Mouse (Mus musculus) hindbrain, embryonic 16.5 days (tissue): ENCODE data around the gene Ccdc6. TPM values are rescaled to one million over a fixed set of nuclear protein-coding genes. Genes with fewer than 3 reads are reported as not detected.

Experiments used
- ATAC-seq: fragments of 200-750 bp; cut with Nextera tagmentation; 2 replicates; pipeline ENCODE4 v1.8.0; 2017; ENCODE audit warnings: moderate TSS enrichment, moderate library complexity
- H3K27ac ChIP-seq: fragments of 300-500 bp; sonication (generic); 2 replicates; pipeline ENCODE4 v1.5.1; 2014; ENCODE audit warnings: low read depth, mild to moderate bottlenecking, control low read depth, low read length, moderate library complexity
- H3K27me3 ChIP-seq: fragments of 300-500 bp; sonication (generic); replicated peaks from 2 replicates; pipeline ENCODE4 v1.6.1; 2014; ENCODE audit warnings: low read length; ENCODE audit not compliant: control insufficient read depth, insufficient read depth
- H3K36me3 ChIP-seq: fragments of 300-500 bp; sonication (generic); 2 replicates; pipeline ENCODE4 v1.6.1; 2014; ENCODE audit warnings: mild to moderate bottlenecking, low read length, moderate library complexity, mixed read lengths; ENCODE audit not compliant: control insufficient read depth, insufficient read depth
- H3K4me1 ChIP-seq: fragments of 300-500 bp; sonication (generic); 2 replicates; pipeline ENCODE4 v1.6.1; 2014; ENCODE audit warnings: low read depth, low read length; ENCODE audit not compliant: control insufficient read depth, insufficient read depth
- H3K4me2 ChIP-seq: fragments of 300-500 bp; sonication (generic); 2 replicates; pipeline ENCODE4 v1.6.1; 2014; ENCODE audit warnings: mild to moderate bottlenecking, low read length, control low read depth, moderate library complexity
- H3K4me3 ChIP-seq: fragments of 300-500 bp; sonication (generic); 2 replicates; pipeline ENCODE4 v1.5.1; 2014; ENCODE audit warnings: mild to moderate bottlenecking, low read length, control low read depth, moderate library complexity
- H3K9ac ChIP-seq: fragments of 300-500 bp; sonication (generic); 2 replicates; pipeline ENCODE4 v1.6.1; 2014; ENCODE audit warnings: low read depth, mild to moderate bottlenecking, control low read depth, low read length, moderate library complexity
- H3K9me3 ChIP-seq: fragments of 300-500 bp; sonication (generic); 2 replicates; pipeline ENCODE4 v1.6.1; 2014; ENCODE audit warnings: mild to moderate bottlenecking, low read length, moderate library complexity; ENCODE audit not compliant: control insufficient read depth
- WGBS: fragments of 180-500 bp; shearing (Covaris S2); extraction: QIAGEN DNeasy Blood & Tissue Kit; methylation state at CpG from one replicate; pipeline ENCODE4 v1.1.7; 2014; 5-methylcytosine and 5-hydroxymethylcytosine counted together
- polyA plus RNA-seq: library from polyadenylated mRNA; unstranded; fragments of >200 nt; fragmentation: Nextera tagmentation; extraction: Ambion mirVana; gene quantifications from 2 replicates; pipeline ENCODE4 v1.2.1, GENCODE M21; 2015

Ccdc6 gene
- polyA plus RNA-seq, 1 experiment from 2014 or later: 18.6 TPM

DNA sequence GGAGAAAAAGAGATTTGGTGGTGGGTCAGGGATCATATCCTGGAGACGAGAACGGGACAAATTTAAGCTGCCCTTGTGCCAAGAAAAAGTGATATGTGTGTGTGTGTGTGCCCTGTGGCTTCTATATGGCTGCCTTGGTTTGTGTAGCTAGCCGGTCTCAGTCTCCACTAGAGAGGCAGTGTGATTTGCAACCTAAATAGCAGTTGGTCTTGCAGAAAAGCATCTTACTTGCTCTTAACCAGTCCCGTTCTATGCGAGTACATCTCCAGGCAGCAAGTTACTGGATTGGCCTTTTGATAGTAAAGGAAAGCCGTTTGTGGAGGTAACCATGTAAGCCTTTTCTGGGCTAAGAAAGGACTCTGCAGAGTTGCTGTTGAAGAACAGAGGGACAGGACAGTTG lies 1.7 kb downstream of the Ccdc6 start:
- Histone ChIP-seq H3K9ac (peak overlapping the region; percentile 89), H3K9me3 (no peaks in the 10 kb centered on the region), H3K4me2 (peak overlapping the region; percentile 57), H3K27me3 (no peaks in the 10 kb centered on the region), H3K4me1 (peaks cover 20% of the 10 kb centered on the region), H3K36me3 (0 out of 2 replicates have a peak, but pooled peaks cover 2% of the 10 kb centered on the region), H3K27ac (peak overlapping the region; percentile 80), H3K4me3 (peak overlapping the region; percentile 81)
- ATAC-seq: no peak
- 5% methylated on average over 6 of the region's 6 CpGs for WGBS

GRCm38 (mm10) chr10:70099052-70099451 lies 2.1 kb downstream of the Ccdc6 start:
- H3K9ac ChIP-seq: peak overlapping the region; percentile 89; the same call in 1 of the 2 replicates
- no peak for ATAC-seq
- H3K27me3 ChIP-seq: no peaks in the 10 kb centered on the region
- peak overlapping the region; percentile 57 for H3K4me2 ChIP-seq
- WGBS: 25% methylated on average over 8 of the region's 8 CpGs
- H3K4me3 ChIP-seq: peak overlapping the region; percentile 81
- H3K27ac ChIP-seq: peak overlapping the region; percentile 80; the same call in 1 of the 2 replicates
- H3K36me3 ChIP-seq: 0 out of 2 replicates have a peak, but pooled peaks cover 2% of the 10 kb centered on the region
- H3K4me1 ChIP-seq: peaks cover 20% of the 10 kb centered on the region
- no peaks in the 10 kb centered on the region for H3K9me3 ChIP-seq

- ATAC-seq: no peak
- no peaks in the 10 kb centered on the region for H3K27me3 ChIP-seq
- H3K27ac ChIP-seq: no peak overlapping the region
- no peak overlapping the region for H3K9ac ChIP-seq
- H3K4me1 ChIP-seq: peaks cover 13% of the 10 kb centered on the region
- H3K4me2 ChIP-seq: no peak overlapping the region
- no peak overlapping the region for H3K4me3 ChIP-seq
- WGBS: 98% methylated on average over 4 of the region's 4 CpGs
- H3K36me3 ChIP-seq: 0 out of 2 replicates have a peak, but pooled peaks cover 2% of the 10 kb centered on the region
- H3K9me3 ChIP-seq: no peaks in the 10 kb centered on the region
These were observed 5.2 kb downstream of the Ccdc6 start for GRCm38 (mm10) chr10:70102086-70102485.

GRCm38 (mm10) chr10:70108016-70108415 lies 11.1 kb downstream of the Ccdc6 start:
- Histone ChIP-seq H3K36me3 (0 out of 2 replicates have a peak, but pooled peaks cover 2% of the 10 kb centered on the region), H3K9me3 (no peaks in the 10 kb centered on the region), H3K4me1 (no peaks in the 10 kb centered on the region), H3K4me3 (no peak overlapping the region), H3K27ac (no peak overlapping the region), H3K9ac (no peak overlapping the region), H3K4me2 (no peak overlapping the region), H3K27me3 (no peaks in the 10 kb centered on the region)
- 68% methylated on average over 12 of the region's 13 CpGs for WGBS
- no peak for ATAC-seq

DNA sequence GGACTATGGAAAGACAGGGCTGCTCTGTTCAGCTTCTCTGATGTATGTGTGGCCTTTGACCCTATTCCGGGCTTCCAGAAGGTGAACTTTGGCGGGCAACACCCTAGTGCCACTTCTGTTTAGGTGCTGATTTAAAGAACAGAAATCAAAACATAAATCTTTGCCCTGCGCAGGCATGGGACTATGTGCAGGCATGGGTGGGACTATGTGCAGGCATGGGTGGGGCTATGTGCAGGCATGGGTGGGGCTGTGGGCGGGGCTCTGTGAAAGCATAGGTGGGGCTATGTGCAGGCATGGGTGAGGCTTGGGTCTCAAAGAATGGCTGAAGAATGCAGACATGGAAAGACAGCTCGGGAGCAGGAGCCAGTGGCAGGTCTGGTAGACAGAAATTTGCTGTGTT lies 13.1 kb downstream of the Ccdc6 start:
- Histone ChIP-seq H3K27ac (no peak overlapping the region), H3K4me1 (no peaks in the 10 kb centered on the region), H3K36me3 (no peaks in the 10 kb centered on the region), H3K4me3 (no peak overlapping the region), H3K4me2 (no peak overlapping the region), H3K27me3 (no peaks in the 10 kb centered on the region), H3K9me3 (no peaks in the 10 kb centered on the region), H3K9ac (no peak overlapping the region)
- 79% methylated on average over 5 of the region's 5 CpGs for WGBS
- no peak for ATAC-seq

DNA sequence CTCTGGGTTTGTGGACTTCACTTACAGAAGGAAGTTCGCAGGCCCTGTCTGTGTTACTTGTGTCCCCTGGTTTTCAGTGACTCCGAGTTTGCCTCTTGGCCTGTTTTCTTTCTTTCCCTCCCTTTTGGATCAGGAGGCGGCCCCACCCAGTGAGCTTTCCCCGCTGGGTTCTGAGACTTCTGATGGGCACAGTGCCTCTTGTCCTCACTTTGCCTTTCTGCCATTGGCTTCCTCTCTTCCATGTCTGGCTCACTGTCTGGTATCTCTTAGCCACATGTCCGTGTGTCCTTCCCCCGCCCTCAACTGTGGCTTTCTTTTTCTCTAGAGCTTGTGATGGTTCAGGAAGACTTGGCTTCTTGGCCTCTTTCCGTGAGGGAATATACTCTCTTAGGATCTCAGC lies 13.9 kb downstream of the Ccdc6 start:
- H3K4me2 ChIP-seq: no peak overlapping the region

DNA sequence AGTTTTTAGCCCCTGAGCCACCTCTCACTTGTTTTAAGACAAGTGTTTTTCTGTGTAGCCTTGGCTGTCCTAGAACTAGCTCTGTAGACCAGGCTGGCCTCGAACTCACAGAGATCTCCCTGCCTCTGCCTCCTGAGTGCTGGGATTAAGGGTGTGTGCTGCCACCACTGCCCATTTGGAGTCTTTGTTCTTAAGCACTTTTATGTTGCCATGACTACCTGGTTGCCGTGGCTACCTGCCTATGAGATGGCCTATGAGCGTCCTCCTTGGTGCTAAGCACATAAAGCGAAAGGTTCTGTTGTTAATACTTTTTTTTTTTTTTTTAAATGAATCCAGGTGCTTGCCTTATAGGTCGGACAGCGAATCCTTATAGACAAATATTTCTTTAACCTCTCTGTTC lies 14.7 kb downstream of the Ccdc6 start:
- no peak overlapping the region for H3K4me2 ChIP-seq
- H3K4me1 ChIP-seq: no peaks in the 10 kb centered on the region
- H3K27me3 ChIP-seq: no peaks in the 10 kb centered on the region
- no peaks in the 10 kb centered on the region for H3K36me3 ChIP-seq
- no peak overlapping the region for H3K4me3 ChIP-seq
- H3K27ac ChIP-seq: no peak overlapping the region
- H3K9ac ChIP-seq: no peak overlapping the region
- no peak for ATAC-seq
- WGBS: 91% methylated on average over 6 of the region's 6 CpGs
- H3K9me3 ChIP-seq: no peaks in the 10 kb centered on the region

More for the DNA sequence above, 13.9 kb downstream of the Ccdc6 start:
- Histone ChIP-seq H3K27me3 (no peaks in the 10 kb centered on the region), H3K4me3 (no peak overlapping the region), H3K4me1 (no peaks in the 10 kb centered on the region), H3K9me3 (no peaks in the 10 kb centered on the region), H3K27ac (no peak overlapping the region), H3K9ac (no peak overlapping the region), H3K36me3 (no peaks in the 10 kb centered on the region)
- 88% methylated on average over 7 of the region's 7 CpGs for WGBS
- ATAC-seq: no peak

DNA sequence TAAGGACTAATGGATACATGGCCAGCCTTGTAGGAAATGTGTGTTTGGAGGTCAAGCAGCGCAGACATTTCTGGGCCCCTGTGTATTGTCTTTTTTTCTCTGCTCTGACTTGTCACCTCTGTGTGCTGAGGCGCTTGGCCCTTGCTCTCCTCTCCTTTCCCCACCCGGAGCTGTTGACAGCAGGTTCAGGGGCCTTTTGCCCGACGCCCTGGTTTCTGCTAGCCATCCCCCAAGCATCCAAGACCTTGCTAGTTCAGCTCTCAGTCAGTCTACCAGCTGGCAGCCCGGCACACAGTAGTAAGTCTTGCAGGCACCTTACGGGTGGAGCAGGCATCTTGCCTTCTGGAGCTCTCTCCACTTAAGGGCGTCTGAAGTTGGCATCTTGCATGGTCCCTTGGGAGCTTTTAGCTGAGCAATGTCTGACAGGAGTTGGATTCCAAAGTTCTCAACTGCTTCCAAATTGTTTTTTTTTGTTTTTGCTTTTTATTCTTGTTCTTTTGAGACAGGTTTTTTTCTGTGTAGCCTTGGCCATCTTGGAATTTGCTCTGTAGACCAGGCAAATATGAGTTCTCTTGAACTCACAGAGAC lies 17.2 kb downstream of the Ccdc6 start:
- Histone ChIP-seq H3K4me1 (peaks cover 3% of the 10 kb centered on the region; the same call in 1 of the 2 replicates), H3K27me3 (no peaks in the 10 kb centered on the region), H3K36me3 (no peaks in the 10 kb centered on the region), H3K27ac (no peak overlapping the region), H3K4me3 (no peak overlapping the region), H3K4me2 (no peak overlapping the region), H3K9ac (no peak overlapping the region), H3K9me3 (no peaks in the 10 kb centered on the region)
- no peak for ATAC-seq
- WGBS: 87% methylated on average over 8 of the region's 8 CpGs

DNA sequence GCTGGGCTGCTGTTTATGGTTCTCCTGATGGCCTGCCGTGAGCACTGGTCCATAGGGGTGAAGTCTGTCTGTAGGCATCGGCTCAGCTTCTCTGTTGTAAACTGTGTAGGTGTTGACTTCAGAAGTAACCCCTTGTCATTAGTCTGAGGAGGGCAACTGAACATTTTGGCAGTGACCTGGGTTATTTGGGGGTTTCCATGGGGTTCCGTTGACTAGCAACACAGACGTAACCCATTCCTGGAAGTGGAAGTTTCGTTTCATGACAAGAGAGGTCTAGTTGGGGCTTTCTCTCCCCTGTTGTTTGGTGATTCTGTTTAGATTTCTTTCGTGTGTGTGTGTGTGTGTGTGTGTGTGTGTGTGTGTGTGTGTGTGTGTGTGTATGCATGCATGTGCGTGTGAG lies 19.5 kb downstream of the Ccdc6 start:
- H3K4me2 ChIP-seq: no peak overlapping the region
- H3K4me3 ChIP-seq: no peak overlapping the region
- H3K4me1 ChIP-seq: peaks cover 24% of the 10 kb centered on the region
- H3K9me3 ChIP-seq: no peaks in the 10 kb centered on the region
- no peak overlapping the region for H3K27ac ChIP-seq
- no peaks in the 10 kb centered on the region for H3K36me3 ChIP-seq
- 87% methylated on average over 7 of the region's 7 CpGs for WGBS
- no peak overlapping the region for H3K9ac ChIP-seq
- H3K27me3 ChIP-seq: no peaks in the 10 kb centered on the region
- ATAC-seq: no peak
